Mouse (Mus musculus): ENCODE results near the gene Skint1. TPM values are rescaled to one million over a fixed set of nuclear protein-coding genes. Genes with fewer than 3 reads are reported as not detected.
"Not testable (repeated sequence)": the region's sequence is repeated elsewhere in the genome, so short reads cannot be mapped to it uniquely, and the experiment has no call there.

Skint1 gene
- polyA plus RNA-seq (2015; fragmentation: Nextera tagmentation; extraction: Ambion mirVana) = not detected in 2 replicates

DNA sequence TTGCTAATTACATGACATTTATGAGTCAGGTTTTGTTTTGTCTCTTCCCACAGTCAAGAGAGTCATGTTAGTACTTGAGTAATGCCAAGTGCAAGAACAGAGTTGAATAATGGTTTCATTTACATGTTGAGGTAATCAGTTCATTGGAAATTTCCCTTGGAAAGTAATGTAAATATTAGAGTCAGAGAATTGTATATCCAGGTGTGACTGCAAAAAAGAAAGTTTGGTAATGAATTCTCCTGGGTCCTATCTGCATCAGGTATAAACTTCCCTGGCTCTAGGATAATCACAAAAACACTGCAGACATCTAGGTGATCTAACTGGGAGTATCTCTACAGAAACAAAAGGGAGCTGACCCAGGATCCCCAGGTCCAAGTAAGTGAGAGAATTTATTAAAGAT, at the start of gene Skint1:
TSS of gene Skint1 (plus strand) at position 301 of the 400 bp plus-strand sequence.
- Histone ChIP-seq H3K9ac (replicated peaks; ENCODE audit: low read depth, low read length) (no peak within 1 kb of the TSS), H3K27ac (ENCODE audit: low read length) (no peak within 1 kb of the TSS), H3K9me3 (ENCODE audit: control insufficient read depth, low read length) (no peaks in the 10 kb centered on the region), H3K27me3 (replicated peaks; ENCODE audit: control insufficient read depth, insufficient read depth, low read length) (no peaks in the 10 kb centered on the region), H3K4me1 (replicated peaks; ENCODE audit: control insufficient read depth, insufficient read depth, low read length) (no peaks in the 10 kb centered on the region), H3K36me3 (ENCODE audit: control insufficient read depth, insufficient read depth) (no peaks in the 10 kb centered on the region), H3K4me2 (ENCODE audit: low read length) (no peak within 1 kb of the TSS), H3K4me3 (replicated peaks; ENCODE audit: low read length) (no peak within 1 kb of the TSS)
- ATAC-seq = no peak

DNA sequence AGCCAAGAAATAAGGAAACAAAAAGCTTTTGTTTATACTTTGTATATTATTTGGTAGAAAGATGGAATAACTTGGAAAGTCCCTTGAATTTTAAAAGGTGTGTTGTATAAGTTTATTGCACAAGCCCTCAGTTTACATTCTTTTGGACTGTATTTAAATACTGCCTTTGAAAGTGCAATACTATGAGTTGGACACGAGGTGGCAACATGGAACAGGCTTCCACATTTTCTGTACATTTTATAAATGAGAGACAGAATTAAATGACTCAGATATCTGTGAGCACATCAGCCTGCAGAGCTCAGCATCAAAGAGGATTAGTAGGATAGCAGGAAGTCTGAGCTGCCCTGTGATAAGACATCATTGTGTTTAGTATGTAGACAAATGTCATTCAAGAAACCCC, 44.8 kb upstream of the Skint1 start:
- Histone ChIP-seq H3K9ac (replicated peaks; ENCODE audit: low read depth, low read length) (no peak overlapping the region), H3K4me2 (ENCODE audit: low read length) (no peak overlapping the region), H3K4me3 (replicated peaks; ENCODE audit: low read length) (no peak overlapping the region), H3K36me3 (ENCODE audit: control insufficient read depth, insufficient read depth) (no peaks in the 10 kb centered on the region), H3K9me3 (ENCODE audit: control insufficient read depth, low read length) (no peaks in the 10 kb centered on the region), H3K27ac (ENCODE audit: low read length) (no peak overlapping the region), H3K27me3 (replicated peaks; ENCODE audit: control insufficient read depth, insufficient read depth, low read length) (no peaks in the 10 kb centered on the region), H3K4me1 (replicated peaks; ENCODE audit: control insufficient read depth, insufficient read depth, low read length) (no peaks in the 10 kb centered on the region)
- WGBS = 30% methylated on average over 1 of the region's 1 CpGs
- no peak for ATAC-seq

DNA sequence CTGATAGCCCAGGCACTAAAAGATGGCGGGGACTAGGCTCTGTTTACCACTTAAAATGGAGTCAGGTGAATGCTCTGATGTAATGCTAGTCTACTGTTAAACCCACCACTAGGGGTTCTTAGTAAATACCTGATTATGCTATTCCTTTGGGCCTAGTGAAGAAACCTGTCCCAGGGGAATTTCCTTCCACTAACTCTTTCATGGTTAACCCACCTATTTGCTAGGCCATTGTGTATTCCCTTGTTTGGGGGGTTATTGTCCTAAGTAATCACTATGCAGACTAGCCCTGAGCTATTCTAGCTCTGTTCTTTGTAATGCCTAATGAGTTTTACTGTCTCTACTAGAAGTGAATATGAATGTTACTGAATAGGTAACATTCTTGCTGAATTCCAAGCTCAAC, 42.8 kb upstream of the Skint1 start:
- 71% methylated on average over 1 of the region's 1 CpGs for WGBS

DNA sequence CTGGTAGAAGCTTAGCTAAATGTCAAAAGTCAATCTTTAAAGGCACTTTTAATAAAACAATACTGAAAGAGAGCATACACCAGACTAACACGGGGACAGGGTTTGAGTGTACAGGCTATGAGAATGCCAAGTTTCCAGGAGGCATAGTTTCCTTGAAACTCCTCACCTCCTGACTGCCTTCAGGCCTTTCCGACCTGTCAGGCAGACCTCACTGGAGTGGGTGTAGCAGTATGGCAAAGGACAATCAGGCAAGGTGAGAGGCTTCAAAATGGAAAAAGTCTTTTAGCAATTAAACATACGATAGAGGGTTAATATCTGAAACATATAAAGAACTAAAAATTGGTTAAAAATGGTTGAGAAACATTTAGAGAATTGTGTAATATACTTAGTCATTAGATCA, 42.4 kb upstream of the Skint1 start:
- Histone ChIP-seq H3K36me3 (ENCODE audit: control insufficient read depth, insufficient read depth) (no peaks in the 10 kb centered on the region), H3K9me3 (ENCODE audit: control insufficient read depth, low read length) (no peaks in the 10 kb centered on the region), H3K27ac (ENCODE audit: low read length) (no peak overlapping the region), H3K27me3 (replicated peaks; ENCODE audit: control insufficient read depth, insufficient read depth, low read length) (no peaks in the 10 kb centered on the region), H3K9ac (replicated peaks; ENCODE audit: low read depth, low read length) (no peak overlapping the region), H3K4me3 (replicated peaks; ENCODE audit: low read length) (no peak overlapping the region), H3K4me2 (ENCODE audit: low read length) (no peak overlapping the region), H3K4me1 (replicated peaks; ENCODE audit: control insufficient read depth, insufficient read depth, low read length) (no peaks in the 10 kb centered on the region)
- ATAC-seq = no peak
- WGBS = 79% methylated on average over 3 of the region's 3 CpGs

More for the DNA sequence above, 42.8 kb upstream of the Skint1 start:
- H3K4me1 ChIP-seq (replicated peaks; ENCODE audit: control insufficient read depth, insufficient read depth, low read length); H3K4me2 ChIP-seq (ENCODE audit: low read length); H3K27ac ChIP-seq (ENCODE audit: low read length); ATAC-seq; H3K36me3 ChIP-seq (ENCODE audit: control insufficient read depth, insufficient read depth); H3K27me3 ChIP-seq (replicated peaks; ENCODE audit: control insufficient read depth, insufficient read depth, low read length); H3K4me3 ChIP-seq (replicated peaks; ENCODE audit: low read length); H3K9me3 ChIP-seq (ENCODE audit: control insufficient read depth, low read length); H3K9ac ChIP-seq (replicated peaks; ENCODE audit: low read depth, low read length): not testable (repeated sequence)

DNA sequence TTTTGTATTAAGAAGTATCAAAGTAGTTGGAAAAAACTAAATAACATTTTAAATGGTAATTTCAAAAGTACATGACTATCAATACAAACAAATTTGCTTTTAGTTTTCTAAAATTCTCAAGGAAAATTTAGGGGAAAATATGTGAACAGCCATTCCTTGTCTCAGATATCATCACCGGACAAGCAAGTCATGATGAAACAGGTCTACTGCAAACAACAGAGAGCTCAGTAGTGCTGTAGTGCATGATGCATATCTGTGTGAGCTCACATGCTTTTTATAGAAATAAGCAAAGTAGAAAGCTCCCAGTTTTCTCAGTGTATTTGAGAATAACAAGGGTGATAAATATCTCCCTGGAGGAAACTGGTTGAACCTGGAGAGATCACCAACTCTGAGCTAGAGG, 33.4 kb upstream of the Skint1 start, which contains the start of gene Skint7:
TSS of gene Skint7 (plus strand) at position 301 of the 400 bp plus-strand sequence.
- Histone ChIP-seq H3K4me3 (replicated peaks; ENCODE audit: low read length) (no peak within 1 kb of the TSS), H3K27me3 (replicated peaks; ENCODE audit: control insufficient read depth, insufficient read depth, low read length) (no peaks in the 10 kb centered on the region), H3K4me1 (replicated peaks; ENCODE audit: control insufficient read depth, insufficient read depth, low read length) (no peaks in the 10 kb centered on the region), H3K36me3 (ENCODE audit: control insufficient read depth, insufficient read depth) (no peaks in the 10 kb centered on the region), H3K4me2 (ENCODE audit: low read length) (no peak within 1 kb of the TSS), H3K9ac (replicated peaks; ENCODE audit: low read depth, low read length) (no peak within 1 kb of the TSS), H3K27ac (ENCODE audit: low read length) (no peak within 1 kb of the TSS), H3K9me3 (ENCODE audit: control insufficient read depth, low read length) (no peaks in the 10 kb centered on the region)
- 93% methylated on average over 1 of the region's 1 CpGs for WGBS
- no peak for ATAC-seq

DNA sequence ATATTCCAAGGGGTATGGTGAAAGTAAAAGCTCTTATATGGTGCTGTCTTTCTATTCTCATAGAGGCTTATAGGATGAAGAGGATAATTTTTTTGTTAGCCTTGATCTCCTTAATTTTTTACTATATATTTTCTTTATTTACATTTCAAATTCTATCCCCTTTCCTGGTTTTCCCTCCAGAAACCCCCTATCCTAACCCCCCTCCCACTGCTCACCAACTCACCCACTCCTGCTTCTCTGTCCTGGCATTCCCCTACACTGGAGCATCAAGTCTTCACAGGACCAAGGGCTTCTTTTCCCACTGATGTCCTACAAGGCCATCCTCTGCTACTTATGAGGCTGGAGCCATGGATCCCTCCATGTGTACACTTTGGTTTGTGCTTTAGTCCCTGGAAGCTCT, 65.6 kb downstream of the Skint1 start, which contains the start of gene Skint4:
TSS of gene Skint4 (plus strand) at position 301 of the 400 bp plus-strand sequence.
- Histone ChIP-seq H3K27me3 (replicated peaks; ENCODE audit: control insufficient read depth, insufficient read depth, low read length) (no peaks in the 10 kb centered on the region), H3K36me3 (ENCODE audit: control insufficient read depth, insufficient read depth) (no peaks in the 10 kb centered on the region), H3K4me3 (replicated peaks; ENCODE audit: low read length) (no peak within 1 kb of the TSS), H3K9me3 (ENCODE audit: control insufficient read depth, low read length) (0 out of 2 replicates have a peak, but pooled peaks cover 3% of the 10 kb centered on the region), H3K4me2 (ENCODE audit: low read length) (no peak within 1 kb of the TSS), H3K27ac (ENCODE audit: low read length) (no peak within 1 kb of the TSS), H3K9ac (replicated peaks; ENCODE audit: low read depth, low read length) (no peak within 1 kb of the TSS), H3K4me1 (replicated peaks; ENCODE audit: control insufficient read depth, insufficient read depth, low read length) (no peaks in the 10 kb centered on the region)
- ATAC-seq = no peak

Other genes with a start within 250 kb of the Skint1 start
- gene Slc5a9, start 103.4 kb upstream of the Skint1 start, polyA plus RNA-seq (2015; fragmentation: Nextera tagmentation; extraction: Ambion mirVana) = 0.12 TPM in 1 of 2 replicates, not detected in the other
- gene Skint8, start 86.9 kb upstream of the Skint1 start, polyA plus RNA-seq (2015; fragmentation: Nextera tagmentation; extraction: Ambion mirVana) = not detected in 2 replicates
- not detected in 2 replicates for gene Skint7, start 33.3 kb upstream of the Skint1 start, polyA plus RNA-seq (2015; fragmentation: Nextera tagmentation; extraction: Ambion mirVana)
- not detected in 2 replicates for gene Skint4, start 65.7 kb downstream of the Skint1 start, polyA plus RNA-seq (2015; fragmentation: Nextera tagmentation; extraction: Ambion mirVana)
- not detected in 2 replicates for gene Skint3, start 226.0 kb downstream of the Skint1 start, polyA plus RNA-seq (2015; fragmentation: Nextera tagmentation; extraction: Ambion mirVana)

Data from forebrain, embryonic 16.5 days (tissue).